Mouse (Mus musculus): ENCODE data around the gene Slc25a20.
"Not testable (repeated sequence)": the region's sequence is repeated elsewhere in the genome, so short reads cannot be mapped to it uniquely, and the experiment has no call there.

The Slc25a20 gene

GRCm38 (mm10) chr9:108661677-108662612 is at the start of gene Slc25a20:
Gene Slc25a20, plus strand, starts transcription at chr9:108662088.
- peak; percentile 45 to 62 for DNase-seq (ENCODE audit: low spot score in 2 of 2)

- DNase-seq (ENCODE audit: low spot score in 2 of 2): no peak
Measured at GRCm38 (mm10) chr9:108617301-108617700, 44.6 kb upstream of the Slc25a20 start.

- DNase-seq (ENCODE audit: low spot score in 2 of 2): no peak
Measured at GRCm38 (mm10) chr9:108626498-108626897, 35.4 kb upstream of the Slc25a20 start.

GRCm38 (mm10) chr9:108628141-108628540 is 33.7 kb upstream of the Slc25a20 start:
- DNase-seq (ENCODE audit: low spot score in 2 of 2): no peak

GRCm38 (mm10) chr9:108630683-108631082 is 31.2 kb upstream of the Slc25a20 start:
- DNase-seq (ENCODE audit: low spot score in 2 of 2): no peak

- DNase-seq (ENCODE audit: low spot score in 2 of 2): no peak
Measured at GRCm38 (mm10) chr9:108631631-108632256, 30.1 kb upstream of the Slc25a20 start.

- no peak for DNase-seq (ENCODE audit: low spot score in 2 of 2)
Measured at GRCm38 (mm10) chr9:108632375-108632774, 29.5 kb upstream of the Slc25a20 start.

GRCm38 (mm10) chr9:108633846-108634245 is 28.0 kb upstream of the Slc25a20 start:
- no peak for DNase-seq (ENCODE audit: low spot score in 2 of 2)

GRCm38 (mm10) chr9:108635415-108635814 is 26.5 kb upstream of the Slc25a20 start:
- no peak for DNase-seq (ENCODE audit: low spot score in 2 of 2)

GRCm38 (mm10) chr9:108639825-108640224 is 22.1 kb upstream of the Slc25a20 start:
- no peak for DNase-seq (ENCODE audit: low spot score in 2 of 2)

GRCm38 (mm10) chr9:108648166-108648565 is 13.7 kb upstream of the Slc25a20 start:
- no peak for DNase-seq (ENCODE audit: low spot score in 2 of 2)

- DNase-seq (ENCODE audit: low spot score in 2 of 2): peak; percentile 73 to 88
Measured at GRCm38 (mm10) chr9:108648611-108649560, 13.0 kb upstream of the Slc25a20 start, which contains the start of gene Arih2. Gene Arih2, minus strand, starts transcription at chr9:108649386.

- no peak for DNase-seq (ENCODE audit: low spot score in 2 of 2)
Measured at GRCm38 (mm10) chr9:108649561-108650440, 12.1 kb upstream of the Slc25a20 start.

GRCm38 (mm10) chr9:108654566-108655464 is 7.1 kb upstream of the Slc25a20 start:
- no peak for DNase-seq (ENCODE audit: low spot score in 2 of 2)

- not testable (repeated sequence) for DNase-seq (ENCODE audit: low spot score in 2 of 2)
Measured at GRCm38 (mm10) chr9:108655865-108656264, 6.0 kb upstream of the Slc25a20 start.

- DNase-seq (ENCODE audit: low spot score in 2 of 2): no peak
Measured at GRCm38 (mm10) chr9:108662660-108663059, 772 bp downstream of the Slc25a20 start.

GRCm38 (mm10) chr9:108669875-108670274 is 8.0 kb downstream of the Slc25a20 start:
- no peak for DNase-seq (ENCODE audit: low spot score in 2 of 2)

- no peak for DNase-seq (ENCODE audit: low spot score in 2 of 2)
Measured at GRCm38 (mm10) chr9:108673151-108673550, 11.3 kb downstream of the Slc25a20 start.

- DNase-seq (ENCODE audit: low spot score in 2 of 2): no peak
Measured at GRCm38 (mm10) chr9:108680026-108680425, 18.1 kb downstream of the Slc25a20 start.

GRCm38 (mm10) chr9:108686475-108686887 is 24.6 kb downstream of the Slc25a20 start:
- no peak for DNase-seq (ENCODE audit: low spot score in 2 of 2)

Measured in left cerebral cortex, adult 9 months (tissue).